Mouse (Mus musculus) stomach, postnatal 0 days (tissue): ENCODE measurements around the gene Ndufv3.

Experiments
- CTCF ChIP-seq: IDR thresholded peaks from 2 replicates; pipeline ENCODE4 v1.5.1; 2016; ENCODE audit warnings: antibody characterized with exemption, low read depth, mild to moderate bottlenecking, moderate library complexity
- EP300 ChIP-seq: optimal IDR thresholded peaks from 2 replicates; pipeline ENCODE3; 2016; ENCODE audit warnings: antibody characterized with exemption

- no peak for TF ChIP-seq CTCF
- TF ChIP-seq EP300, result no peak
Measured at GRCm38 (mm10) chr17:31497726-31498125, 22.2 kb upstream of the Ndufv3 start.
